12 mouse cellular contexts compared by ENCODE assay signal in the genomic region with DNA sequence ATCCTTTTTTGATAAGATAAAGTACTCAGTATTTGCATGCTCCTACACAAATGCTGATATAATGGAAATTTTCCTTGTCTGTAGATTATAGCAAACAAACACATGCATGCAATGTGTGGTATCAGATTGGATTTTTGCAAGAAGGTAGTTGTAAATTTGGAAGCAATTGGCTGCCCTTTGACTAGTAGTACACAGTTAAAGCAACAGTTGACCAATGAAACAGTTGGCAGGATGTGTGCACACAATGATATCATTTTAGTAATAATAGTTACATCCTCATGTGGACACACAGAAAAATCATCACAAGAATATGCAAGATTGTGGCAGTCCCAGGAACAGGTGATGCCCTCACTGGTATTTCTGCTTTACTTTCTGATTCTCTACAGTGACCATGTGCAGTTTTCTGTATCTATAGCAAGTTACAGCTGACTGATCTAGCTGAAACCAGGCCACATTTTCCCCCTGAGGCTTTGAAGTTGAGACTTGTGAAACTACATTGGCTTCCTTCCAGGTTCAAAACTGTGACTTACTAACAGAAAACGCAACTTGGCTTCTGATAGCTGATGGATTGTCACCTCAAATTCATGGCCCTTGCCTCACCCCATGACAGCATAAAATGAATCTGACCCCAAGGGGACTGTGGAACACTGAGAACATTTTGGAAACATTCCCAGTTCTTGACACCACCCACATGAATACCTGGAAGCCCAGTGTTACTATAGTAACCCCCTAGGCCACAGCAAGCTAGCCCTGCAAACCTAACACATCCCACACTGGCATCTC.
DNase-seq lines count a peak whose midpoint lies in the region; ATAC-seq and TF ChIP-seq lines count a peak whose summit lies in the region.
"Had no signal": no experiment of that assay in that cellular context is flagged by ENCODE, and none has a peak within 500 bp of the region (broad histone marks: within the 10 kb centered on the region; RNA-seq: fewer than 3 reads in every experiment).

No protein-coding gene starts in this region.

- WGBS in hindbrain, embryonic 14.5 days: 39% methylated on average over 1 of the region's 1 CpGs
- 76% methylated on average over 1 of the region's 1 CpGs for WGBS in hindbrain, embryonic 12.5 days
- 28% methylated on average over 1 of the region's 1 CpGs for WGBS in heart, embryonic 16.5 days
- WGBS in limb, embryonic 14.5 days: 4% methylated on average over 1 of the region's 1 CpGs

- no peaks in the 10 kb centered on the region for H3K27me3 ChIP-seq in hindbrain, embryonic 14.5 days (ENCODE audit: control insufficient read depth, insufficient read depth, low read length)
- no peaks in the 10 kb centered on the region for H3K27me3 ChIP-seq in hindbrain, embryonic 12.5 days
- no peaks in the 10 kb centered on the region for H3K27me3 ChIP-seq in heart, embryonic 16.5 days (ENCODE audit: control insufficient read depth, insufficient read depth, low read length)
- no peaks in the 10 kb centered on the region for H3K27me3 ChIP-seq in limb, embryonic 14.5 days (ENCODE audit: control insufficient read depth, insufficient read depth, low read length)
- H3K27me3 ChIP-seq: neural tube, embryonic 15.5 days had no signal

- H3K36me3 ChIP-seq in hindbrain, embryonic 14.5 days (replicated peaks; ENCODE audit: control insufficient read depth, insufficient read depth): no peaks in the 10 kb centered on the region
- no peaks in the 10 kb centered on the region for H3K36me3 ChIP-seq in hindbrain, embryonic 12.5 days
- H3K36me3 ChIP-seq in heart, embryonic 16.5 days (ENCODE audit: control insufficient read depth, insufficient read depth): no peaks in the 10 kb centered on the region
- no peaks in the 10 kb centered on the region for H3K36me3 ChIP-seq in limb, embryonic 14.5 days (ENCODE audit: control insufficient read depth, insufficient read depth, low read length)
- H3K36me3 ChIP-seq: neural tube, embryonic 15.5 days had no signal

- H3K4me3 ChIP-seq in hindbrain, embryonic 14.5 days (replicated peaks; ENCODE audit: low read length): no peak overlapping the region
- no peak overlapping the region for H3K4me3 ChIP-seq in hindbrain, embryonic 12.5 days
- no peak overlapping the region for H3K4me3 ChIP-seq in heart, embryonic 16.5 days (ENCODE audit: low read length)
- no peak overlapping the region for H3K4me3 ChIP-seq in limb, embryonic 14.5 days (replicated peaks; ENCODE audit: low read length)
- H3K4me3 ChIP-seq: neural tube, embryonic 15.5 days had no signal

- DNase-seq in hindbrain, embryonic 14.5 days (ENCODE audit: low spot score): peak; percentile 25
- DNase-seq in adipocyte (ENCODE audit: low spot score): peak; percentile 3
- peak; percentile 59 for DNase-seq in limb, embryonic 14.5 days (ENCODE audit: low spot score)
- DNase-seq in layer of hippocampus, adult 11-12 months (ENCODE audit: low spot score): no peak
- no peak for DNase-seq in urinary bladder, postnatal 25 days (ENCODE audit: low spot score)
- DNase-seq in spleen, adult 18-20 months: no peak
- DNase-seq: cerebellum, postnatal 25 days; gastrocnemius, postnatal 14 days; left cerebral cortex, postnatal 4 days had no signal

- no peak for TF ChIP-seq POLR2A in limb, embryonic 14.5 days (IDR thresholded peaks at IDR 0.05; ENCODE audit: borderline replicate concordance, extremely low read depth, insufficient read depth, insufficient read length)

- no peaks in the 10 kb centered on the region for H3K9me3 ChIP-seq in hindbrain, embryonic 14.5 days (ENCODE audit: control insufficient read depth, low read length)
- H3K9me3 ChIP-seq in hindbrain, embryonic 12.5 days (replicated peaks): no peaks in the 10 kb centered on the region
- no peaks in the 10 kb centered on the region for H3K9me3 ChIP-seq in heart, embryonic 16.5 days (replicated peaks; ENCODE audit: control insufficient read depth, low read length)
- no peaks in the 10 kb centered on the region for H3K9me3 ChIP-seq in limb, embryonic 14.5 days (ENCODE audit: control insufficient read depth, low read length)
- H3K9me3 ChIP-seq: neural tube, embryonic 15.5 days had no signal

- H3K9ac ChIP-seq in hindbrain, embryonic 14.5 days: no peak overlapping the region
- H3K9ac ChIP-seq in hindbrain, embryonic 12.5 days: no peak overlapping the region
- H3K9ac ChIP-seq in heart, embryonic 16.5 days (ENCODE audit: low read length): no peak overlapping the region
- H3K9ac ChIP-seq in limb, embryonic 14.5 days (ENCODE audit: low read depth, low read length, severe bottlenecking): no peak overlapping the region
- H3K9ac ChIP-seq: neural tube, embryonic 15.5 days had no signal

- H3K4me2 ChIP-seq in hindbrain, embryonic 14.5 days (replicated peaks): no peak overlapping the region
- H3K4me2 ChIP-seq in hindbrain, embryonic 12.5 days (replicated peaks): no peak overlapping the region
- H3K4me2 ChIP-seq in heart, embryonic 16.5 days (ENCODE audit: low read depth, low read length): no peak overlapping the region
- H3K4me2 ChIP-seq in limb, embryonic 14.5 days (replicated peaks; ENCODE audit: low read depth, low read length, severe bottlenecking): no peak overlapping the region
- H3K4me2 ChIP-seq: neural tube, embryonic 15.5 days had no signal

- H3K27ac ChIP-seq in hindbrain, embryonic 14.5 days: no peak overlapping the region
- H3K27ac ChIP-seq in hindbrain, embryonic 12.5 days: no peak overlapping the region
- 0 out of 2 replicates have a peak overlapping the region, but pooled peaks have one; percentile 21 for H3K27ac ChIP-seq in heart, embryonic 16.5 days (ENCODE audit: low read length)
- no peak overlapping the region for H3K27ac ChIP-seq in limb, embryonic 14.5 days (replicated peaks; ENCODE audit: low read depth, low read length)
- H3K27ac ChIP-seq: neural tube, embryonic 15.5 days had no signal

- 0 out of 2 replicates have a peak, but pooled peaks cover 3% of the 10 kb centered on the region for H3K4me1 ChIP-seq in hindbrain, embryonic 14.5 days (replicated peaks; ENCODE audit: control insufficient read depth, insufficient read depth, low read length)
- no peaks in the 10 kb centered on the region for H3K4me1 ChIP-seq in hindbrain, embryonic 12.5 days
- peaks cover 4% of the 10 kb centered on the region for H3K4me1 ChIP-seq in heart, embryonic 16.5 days (ENCODE audit: control insufficient read depth, insufficient read depth, low read length)
- H3K4me1 ChIP-seq in limb, embryonic 14.5 days (ENCODE audit: control insufficient read depth, insufficient read depth, low read length): 0 out of 2 replicates have a peak, but pooled peaks cover 4% of the 10 kb centered on the region
- H3K4me1 ChIP-seq: neural tube, embryonic 15.5 days had no signal

- ATAC-seq in hindbrain, embryonic 14.5 days (ENCODE audit: low FRiP score): 0 out of 2 replicates have a peak, but pooled peaks have one; percentile 40
- ATAC-seq in hindbrain, embryonic 12.5 days (ENCODE audit: low FRiP score): no peak
- ATAC-seq in heart, embryonic 16.5 days (replicated peaks; ENCODE audit: extremely low read depth, insufficient read depth, low FRiP score): no peak
- peak; percentile 12; the same call in 1 of the 2 replicates for ATAC-seq in limb, embryonic 14.5 days (ENCODE audit: low FRiP score, low read depth)

Comparison
In these comparisons a context has a peak if more than half of its experiments do, and no peak if none do; other contexts are left out.
1. ATAC-seq: peak in hindbrain, embryonic 14.5 days (single experiment) and limb, embryonic 14.5 days (single experiment); none in hindbrain, embryonic 12.5 days (single experiment) and heart, embryonic 16.5 days (single experiment).
2. DNase-seq: peak in hindbrain, embryonic 14.5 days (single experiment), adipocyte (single experiment) and limb, embryonic 14.5 days (single experiment); none in layer of hippocampus, adult 11-12 months (single experiment), urinary bladder, postnatal 25 days (single experiment) and spleen, adult 18-20 months (0 of 2).